Mouse (Mus musculus) lung, embryonic 14.5 days (tissue): ENCODE results near the gene Ndufb7. TPM values are rescaled to one million over a fixed set of nuclear protein-coding genes. Genes with fewer than 3 reads are reported as not detected.

Source experiments
- ATAC-seq: fragments of 200-750 bp; cut with Nextera tagmentation; 2 replicates; pipeline ENCODE4 v1.8.0; 2017; ENCODE audit warnings: mild to moderate bottlenecking, moderate TSS enrichment, moderate library complexity; ENCODE audit not compliant: insufficient read depth
- DNase-seq: peaks from one replicate; pipeline ENCODE4 v3.0.0-alpha.2; 2015
- H3K27ac ChIP-seq: fragments of 300-500 bp; sonication (generic); 2 replicates; pipeline ENCODE4 v1.5.1; 2014; ENCODE audit warnings: low read depth, mild to moderate bottlenecking, moderate library complexity
- H3K27me3 ChIP-seq: fragments of 300-500 bp; sonication (generic); 2 replicates; pipeline ENCODE4 v1.6.1; 2014; ENCODE audit warnings: low read length, control low read depth; ENCODE audit not compliant: insufficient read depth
- H3K36me3 ChIP-seq: fragments of 300-500 bp; sonication (generic); 2 replicates; pipeline ENCODE4 v1.6.1; 2014; ENCODE audit warnings: control low read depth; ENCODE audit not compliant: insufficient read depth
- H3K4me1 ChIP-seq: fragments of 300-500 bp; sonication (generic); 2 replicates; pipeline ENCODE4 v1.6.1; 2014; ENCODE audit warnings: antibody characterized with exemption, control low read depth; ENCODE audit not compliant: insufficient read depth
- H3K4me2 ChIP-seq: fragments of 300-500 bp; sonication (generic); 2 replicates; pipeline ENCODE4 v1.6.1; 2014; ENCODE audit warnings: mild to moderate bottlenecking
- H3K4me3 ChIP-seq: fragments of 300-500 bp; sonication (generic); 2 replicates; pipeline ENCODE4 v1.5.1; 2014; ENCODE audit warnings: low read depth, low read length
- H3K9ac ChIP-seq: fragments of 300-500 bp; sonication (generic); 2 replicates; pipeline ENCODE4 v1.6.1; 2014
- H3K9me3 ChIP-seq: fragments of 300-500 bp; sonication (generic); 2 replicates; pipeline ENCODE4 v1.6.1; 2016; ENCODE audit warnings: low read depth, low read length, control low read depth
- CTCF ChIP-seq: IDR thresholded peaks from 2 replicates; pipeline ENCODE4 v1.5.1; 2016; ENCODE audit warnings: antibody characterized with exemption, low read depth
- WGBS: fragments of 180-500 bp; shearing (Covaris S2); extraction: QIAGEN DNeasy Blood & Tissue Kit; methylation state at CpG from one replicate; pipeline ENCODE4 v1.1.7; 2014; 5-methylcytosine and 5-hydroxymethylcytosine counted together
- polyA plus RNA-seq: library from polyadenylated mRNA; unstranded; fragments of >200 nt; fragmentation: Nextera tagmentation; extraction: Ambion mirVana; gene quantifications from 2 replicates; pipeline ENCODE4 v1.2.1, GENCODE M21; 2014

The Ndufb7 gene
- polyA plus RNA-seq, 1 experiment from 2014 or later = 362 TPM

DNA sequence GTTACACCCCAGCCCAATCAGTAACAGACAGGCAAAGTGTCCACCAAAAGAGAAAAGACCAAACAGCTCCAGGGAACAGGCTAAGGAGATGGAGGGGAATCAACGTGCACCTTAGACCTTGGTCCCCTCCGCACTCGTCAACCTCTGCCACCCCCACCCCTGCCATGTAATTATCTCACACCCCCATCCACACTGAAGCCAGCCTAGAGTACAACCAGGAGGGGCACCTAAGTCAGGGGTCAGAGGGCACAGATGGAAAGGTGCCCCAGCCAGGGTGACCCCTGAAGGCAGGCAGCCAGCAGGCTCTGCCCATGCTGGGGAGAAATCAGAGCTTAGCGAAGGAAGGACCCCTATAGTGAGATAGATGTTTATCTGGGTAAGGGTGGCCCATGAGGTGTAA lies 10.4 kb downstream of the Ndufb7 start:
- TF ChIP-seq CTCF = no peak
- Histone ChIP-seq H3K9me3 (no peaks in the 10 kb centered on the region), H3K4me2 (peak overlapping the region; percentile 31; the same call in 1 of the 2 replicates), H3K4me3 (no peak overlapping the region), H3K27ac (peak overlapping the region; percentile 95), H3K4me1 (peaks cover 15% of the 10 kb centered on the region), H3K9ac (peak overlapping the region; percentile 28; the same call in 1 of the 2 replicates), H3K27me3 (no peaks in the 10 kb centered on the region), H3K36me3 (peaks cover 29% of the 10 kb centered on the region)
- no peak for ATAC-seq
- 49% methylated on average over 4 of the region's 4 CpGs for WGBS
- DNase-seq = no peak

- Histone ChIP-seq H3K9ac (peak overlapping the region; percentile 28; the same call in 1 of the 2 replicates), H3K4me2 (peak overlapping the region; percentile 31; the same call in 1 of the 2 replicates), H3K4me3 (no peak overlapping the region), H3K27me3 (no peaks in the 10 kb centered on the region), H3K4me1 (peaks cover 15% of the 10 kb centered on the region), H3K9me3 (no peaks in the 10 kb centered on the region), H3K27ac (peak overlapping the region; percentile 95), H3K36me3 (peaks cover 24% of the 10 kb centered on the region)
- 46% methylated on average over 9 of the region's 9 CpGs for WGBS
- ATAC-seq = no peak
- DNase-seq = no peak
- TF ChIP-seq CTCF = no peak
These were observed 10.9 kb downstream of the Ndufb7 start for GRCm38 (mm10) chr8:83577384-83577791.

DNA sequence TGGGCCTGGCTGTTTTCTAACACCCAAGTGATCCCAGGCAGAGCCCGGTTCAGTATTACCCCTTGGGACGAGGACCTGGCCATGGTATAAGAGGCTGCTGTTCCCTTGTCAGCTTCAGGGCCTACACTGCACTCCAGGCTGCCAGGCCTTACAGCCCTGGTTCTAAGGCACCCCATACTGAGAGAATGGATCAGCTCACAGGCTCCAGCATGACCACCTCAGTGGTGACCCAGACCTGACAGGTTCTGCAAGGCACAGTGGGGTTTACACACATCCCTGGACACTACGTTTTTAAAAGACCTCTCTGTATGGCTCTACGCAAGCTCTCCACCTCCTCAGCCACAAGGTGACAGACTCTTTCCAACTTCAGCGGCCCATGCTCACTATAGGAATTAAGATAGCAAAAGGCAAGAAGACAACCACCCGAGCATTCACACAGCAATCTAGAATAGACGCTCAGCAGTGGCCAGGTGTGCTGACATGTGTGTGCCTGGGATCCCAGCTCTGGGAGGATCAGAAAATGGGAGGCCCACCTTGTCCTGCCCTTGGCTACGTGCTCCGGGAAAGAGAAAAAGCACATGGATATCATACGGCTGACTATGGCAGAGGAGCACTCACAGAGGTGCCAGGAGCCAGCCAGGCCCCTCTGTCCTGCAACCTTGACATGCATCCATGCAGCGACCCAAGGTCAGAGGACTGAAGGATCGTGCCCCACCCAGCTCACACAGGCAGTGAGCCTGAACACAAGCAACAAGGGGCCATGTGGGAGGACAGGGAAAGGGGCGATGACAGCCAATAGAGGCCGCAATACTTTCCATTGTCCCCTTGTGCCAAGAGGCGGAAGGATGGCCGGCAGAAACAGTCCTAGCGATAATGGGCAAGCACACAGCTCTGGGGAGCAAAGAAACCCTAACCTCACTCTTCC lies 11.9 kb downstream of the Ndufb7 start:
- no peaks in the 10 kb centered on the region for H3K27me3 ChIP-seq
- DNase-seq = no peak
- no peak overlapping the region for H3K9ac ChIP-seq
- no peak for TF ChIP-seq CTCF
- no peak for ATAC-seq
- peaks cover 16% of the 10 kb centered on the region; the same call in 1 of the 2 replicates for H3K36me3 ChIP-seq
- no peaks in the 10 kb centered on the region for H3K9me3 ChIP-seq
- no peak overlapping the region for H3K4me2 ChIP-seq
- H3K27ac ChIP-seq = peak overlapping the region; percentile 76
- no peak overlapping the region for H3K4me3 ChIP-seq
- 67% methylated on average over 17 of the region's 17 CpGs for WGBS
- peaks cover 15% of the 10 kb centered on the region for H3K4me1 ChIP-seq

DNA sequence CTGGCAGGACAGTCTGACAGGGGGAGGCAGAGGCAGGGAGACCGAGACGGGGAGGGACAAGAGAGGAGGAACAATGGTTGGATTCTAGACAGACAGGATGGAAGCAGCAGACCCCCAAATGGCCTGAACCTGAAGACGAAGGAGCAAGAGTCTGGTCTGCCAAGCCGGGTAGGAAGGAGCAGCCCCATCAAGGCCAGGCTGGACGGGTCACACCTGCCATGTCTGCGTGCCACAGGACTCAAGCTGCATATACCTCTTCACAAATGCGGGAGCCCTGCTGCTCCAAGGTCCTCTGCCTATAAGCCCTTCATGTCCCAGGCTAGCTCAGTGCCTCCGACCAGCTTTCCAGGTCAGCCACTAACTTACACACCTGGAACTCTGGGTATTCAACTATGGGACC lies 13.2 kb downstream of the Ndufb7 start:
- Histone ChIP-seq H3K36me3 (peaks cover 14% of the 10 kb centered on the region), H3K9ac (no peak overlapping the region), H3K4me2 (no peak overlapping the region), H3K27ac (no peak overlapping the region), H3K27me3 (no peaks in the 10 kb centered on the region), H3K4me1 (peaks cover 15% of the 10 kb centered on the region), H3K9me3 (no peaks in the 10 kb centered on the region), H3K4me3 (no peak overlapping the region)
- ATAC-seq (no peak), DNase-seq (no peak)
- 75% methylated on average over 8 of the region's 8 CpGs for WGBS
- no peak for TF ChIP-seq CTCF

DNA sequence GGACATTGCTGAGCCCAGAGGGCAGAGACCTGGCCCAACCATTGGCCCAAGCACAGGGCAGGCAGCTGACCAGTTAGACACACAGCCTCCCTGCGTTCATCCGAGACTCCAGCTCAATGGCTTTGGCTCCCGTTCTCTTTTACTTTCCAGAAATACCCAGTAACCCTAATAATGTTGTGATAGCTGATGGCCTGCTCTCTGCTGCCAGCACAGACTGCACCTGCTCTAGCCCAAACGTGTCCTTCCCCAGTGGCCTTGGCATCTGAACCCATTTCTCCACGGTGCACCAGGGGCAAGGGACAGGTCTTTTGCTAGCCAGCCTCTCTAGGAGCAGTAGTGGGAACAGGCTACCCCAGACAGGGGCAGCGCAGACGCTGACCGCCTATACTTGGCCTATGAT lies 14.4 kb downstream of the Ndufb7 start:
- peaks cover 22% of the 10 kb centered on the region for H3K36me3 ChIP-seq
- 86% methylated on average over 8 of the region's 8 CpGs for WGBS
- no peaks in the 10 kb centered on the region for H3K27me3 ChIP-seq
- no peak overlapping the region for H3K4me2 ChIP-seq
- ATAC-seq (no peak), DNase-seq (no peak)
- TF ChIP-seq CTCF = no peak
- no peak overlapping the region for H3K4me3 ChIP-seq
- H3K9ac ChIP-seq = no peak overlapping the region
- H3K27ac ChIP-seq = no peak overlapping the region
- no peaks in the 10 kb centered on the region for H3K9me3 ChIP-seq
- peaks cover 8% of the 10 kb centered on the region; the same call in 1 of the 2 replicates for H3K4me1 ChIP-seq

GRCm38 (mm10) chr8:83582226-83582625 lies 15.8 kb downstream of the Ndufb7 start:
- Histone ChIP-seq H3K4me2 (no peak overlapping the region), H3K27me3 (no peaks in the 10 kb centered on the region), H3K4me1 (0 out of 2 replicates have a peak, but pooled peaks cover 5% of the 10 kb centered on the region), H3K4me3 (no peak overlapping the region), H3K27ac (no peak overlapping the region), H3K9me3 (no peaks in the 10 kb centered on the region), H3K36me3 (peaks cover 22% of the 10 kb centered on the region), H3K9ac (no peak overlapping the region)
- ATAC-seq (no peak), DNase-seq (no peak)
- 82% methylated on average over 8 of the region's 8 CpGs for WGBS
- TF ChIP-seq CTCF = no peak

DNA sequence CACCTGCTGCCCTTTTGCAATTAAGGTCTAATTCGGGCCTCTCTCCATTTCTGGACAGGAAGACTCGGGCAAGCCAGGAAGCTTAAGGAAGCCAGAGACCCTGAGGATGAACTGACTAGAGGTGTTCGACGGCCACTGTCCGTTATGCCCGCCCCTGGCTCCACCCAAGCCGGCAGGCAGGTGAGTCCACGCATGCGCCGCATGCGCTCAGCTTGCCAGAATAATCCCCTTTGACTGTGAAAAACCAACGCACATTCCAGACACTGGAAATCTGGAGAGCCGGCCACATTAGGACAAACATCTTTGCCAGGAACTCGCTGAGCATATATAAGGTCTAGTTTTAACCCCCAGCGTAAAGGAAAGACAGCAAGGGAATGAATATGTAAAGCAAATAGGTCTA lies 16.8 kb downstream of the Ndufb7 start:
- no peaks in the 10 kb centered on the region for H3K4me1 ChIP-seq
- H3K4me3 ChIP-seq = no peak overlapping the region
- no peaks in the 10 kb centered on the region for H3K9me3 ChIP-seq
- no peak for DNase-seq
- ATAC-seq = no peak
- peaks cover 25% of the 10 kb centered on the region for H3K36me3 ChIP-seq
- no peak overlapping the region for H3K4me2 ChIP-seq
- no peak for TF ChIP-seq CTCF
- no peak overlapping the region for H3K27ac ChIP-seq
- H3K27me3 ChIP-seq = no peaks in the 10 kb centered on the region
- no peak overlapping the region for H3K9ac ChIP-seq
- WGBS = 75% methylated on average over 15 of the region's 15 CpGs
